Comparison of ENCODE assay signal across 8 mouse cellular contexts in genomic region chr2:136057861-136058331, GRCm38 (mm10). TPM values are rescaled to one million over a fixed set of nuclear protein-coding genes. Genes with fewer than 3 reads are reported as not detected.
DNase-seq lines count a peak whose midpoint lies in the region; ATAC-seq and TF ChIP-seq lines count a peak whose summit lies in the region.

No protein-coding gene starts in this region.

- WGBS in heart, embryonic 10.5 days: 6% methylated on average over 19 of the region's 19 CpGs
- WGBS in embryonic facial prominence, embryonic 13.5 days: 2% methylated on average over 19 of the region's 19 CpGs
- 7% methylated on average over 19 of the region's 19 CpGs for WGBS in intestine, embryonic 16.5 days
- WGBS in neural tube, embryonic 12.5 days: 4% methylated on average over 19 of the region's 19 CpGs

- peaks cover 48% of the 10 kb centered on the region for H3K27me3 ChIP-seq in heart, embryonic 10.5 days (ENCODE audit: insufficient read depth, poor library complexity, severe bottlenecking)
- H3K27me3 ChIP-seq in E14TG2a.4 (ENCODE audit: insufficient read depth, low read length): peaks cover 64% of the 10 kb centered on the region
- H3K27me3 ChIP-seq in embryonic facial prominence, embryonic 13.5 days: peaks cover 43% of the 10 kb centered on the region
- H3K27me3 ChIP-seq in intestine, embryonic 16.5 days (replicated peaks; ENCODE audit: control insufficient read depth, insufficient read depth, low read length): peaks cover 34% of the 10 kb centered on the region
- H3K27me3 ChIP-seq in neural tube, embryonic 12.5 days (replicated peaks): peaks cover 35% of the 10 kb centered on the region

- H3K9me3 ChIP-seq in heart, embryonic 10.5 days: no peaks in the 10 kb centered on the region
- no peaks in the 10 kb centered on the region for H3K9me3 ChIP-seq in E14TG2a.4 (ENCODE audit: low read length)
- no peaks in the 10 kb centered on the region for H3K9me3 ChIP-seq in embryonic facial prominence, embryonic 13.5 days
- no peaks in the 10 kb centered on the region for H3K9me3 ChIP-seq in intestine, embryonic 16.5 days (ENCODE audit: control insufficient read depth, low read length)
- H3K9me3 ChIP-seq in neural tube, embryonic 12.5 days: no peaks in the 10 kb centered on the region

- no peak overlapping the region for H3K27ac ChIP-seq in heart, embryonic 10.5 days
- no peak overlapping the region for H3K27ac ChIP-seq in embryonic facial prominence, embryonic 13.5 days
- no peak overlapping the region for H3K27ac ChIP-seq in intestine, embryonic 16.5 days (ENCODE audit: low read length)
- H3K27ac ChIP-seq in neural tube, embryonic 12.5 days: peak overlapping the region; percentile 72

- intact Hi-C loops in heart, postnatal 25 days (cut with DNase I): no loop called here

- no peak for TF ChIP-seq CTCF in E14TG2a.4 (conservative IDR thresholded peaks at IDR 0.05; ENCODE audit: low read length)

- peak overlapping the region; percentile 72 for H3K4me2 ChIP-seq in embryonic facial prominence, embryonic 13.5 days
- H3K4me2 ChIP-seq in intestine, embryonic 16.5 days (ENCODE audit: low read depth, low read length): 0 out of 2 replicates have a peak overlapping the region, but pooled peaks have one; percentile 23
- peak overlapping the region; percentile 64 for H3K4me2 ChIP-seq in neural tube, embryonic 12.5 days (replicated peaks)

- ATAC-seq in embryonic facial prominence, embryonic 13.5 days (ENCODE audit: insufficient number of reproducible peaks, insufficient read depth, low FRiP score, low TSS enrichment, low read depth): 0 out of 2 replicates have a peak, but pooled peaks have one; percentile 62
- peak; percentile 60; the same call in 1 of the 2 replicates for ATAC-seq in intestine, embryonic 16.5 days
- ATAC-seq in neural tube, embryonic 12.5 days (ENCODE audit: low FRiP score, low read depth): peak; percentile 69
- no peak for ATAC-seq in monocyte, adult 5-6 weeks (replicated peaks; ENCODE audit: insufficient number of reproducible peaks, low FRiP score, low TSS enrichment, poor library complexity, severe bottlenecking)

- no peaks in the 10 kb centered on the region for H3K36me3 ChIP-seq in heart, embryonic 10.5 days
- H3K36me3 ChIP-seq in E14TG2a.4 (ENCODE audit: insufficient read depth, low read length): no peaks in the 10 kb centered on the region
- H3K36me3 ChIP-seq in embryonic facial prominence, embryonic 13.5 days: no peaks in the 10 kb centered on the region
- H3K36me3 ChIP-seq in intestine, embryonic 16.5 days (ENCODE audit: control insufficient read depth, insufficient read depth, low read length): no peaks in the 10 kb centered on the region
- no peaks in the 10 kb centered on the region for H3K36me3 ChIP-seq in neural tube, embryonic 12.5 days

- peak overlapping the region; percentile 42 for H3K4me3 ChIP-seq in heart, embryonic 10.5 days
- H3K4me3 ChIP-seq in E14TG2a.4 (replicated peaks; ENCODE audit: low read length): peak overlapping the region; percentile 74
- peak overlapping the region; percentile 41 for H3K4me3 ChIP-seq in embryonic facial prominence, embryonic 13.5 days
- H3K4me3 ChIP-seq in intestine, embryonic 16.5 days (ENCODE audit: low read length): no peak overlapping the region
- H3K4me3 ChIP-seq in neural tube, embryonic 12.5 days: peak overlapping the region; percentile 47

- H3K4me1 ChIP-seq in heart, embryonic 10.5 days: peaks cover 15% of the 10 kb centered on the region
- peaks cover 22% of the 10 kb centered on the region for H3K4me1 ChIP-seq in E14TG2a.4 (replicated peaks; ENCODE audit: low read depth, low read length)
- H3K4me1 ChIP-seq in embryonic facial prominence, embryonic 13.5 days: peaks cover 24% of the 10 kb centered on the region
- H3K4me1 ChIP-seq in intestine, embryonic 16.5 days (ENCODE audit: control insufficient read depth, insufficient read depth, low read length): no peaks in the 10 kb centered on the region
- H3K4me1 ChIP-seq in neural tube, embryonic 12.5 days: peaks cover 7% of the 10 kb centered on the region

- H3K9ac ChIP-seq in embryonic facial prominence, embryonic 13.5 days: no peak overlapping the region
- H3K9ac ChIP-seq in intestine, embryonic 16.5 days (ENCODE audit: low read depth, low read length): no peak overlapping the region
- peak overlapping the region; percentile 81 for H3K9ac ChIP-seq in neural tube, embryonic 12.5 days

- no peak for DNase-seq in heart, embryonic 10.5 days (ENCODE audit: low spot score)
- DNase-seq in heart, postnatal 25 days (ENCODE audit: low spot score): no peak
- no peak for DNase-seq in gastrocnemius, postnatal 4 days (ENCODE audit: low spot score in 2 of 2)

RNA-seq across cellular contexts. Expression of gene Lamp5, which starts 5.9 kb away (rescaled TPM):
- polyA plus RNA-seq in heart, embryonic 10.5 days (2016; fragmentation: Nextera tagmentation; extraction: Ambion mirVana): 0.13 TPM in 1 of 2 replicates, not detected in the other
- total RNA-seq in heart, postnatal 25 days (2021): not detected
- polyA plus RNA-seq in embryonic facial prominence, embryonic 13.5 days (2015; fragmentation: Nextera tagmentation; extraction: Ambion mirVana): 0.47 and 1.8 TPM in 2 replicates
- not detected in 2 replicates for polyA plus RNA-seq in intestine, embryonic 16.5 days (2015; fragmentation: Nextera tagmentation; extraction: Ambion mirVana)
- polyA plus RNA-seq in neural tube, embryonic 12.5 days (2016; fragmentation: Nextera tagmentation; extraction: Ambion mirVana): 167 and 171 TPM in 2 replicates
- total RNA-seq in monocyte, adult 5-6 weeks (2017): not detected in 3 replicates
- not detected for total RNA-seq in gastrocnemius, postnatal 4 days (2021)

Comparison
In these comparisons a context has a peak if more than half of its experiments do, and no peak if none do; other contexts are left out.
1. RNA of gene Lamp5, which starts 5.9 kb away (polyA plus RNA-seq): 167 to 171 TPM in neural tube, embryonic 12.5 days; 0.47 to 1.8 TPM in embryonic facial prominence, embryonic 13.5 days, 0.13 TPM in heart, embryonic 10.5 days and not detected in intestine, embryonic 16.5 days; every median in the first group is over 10 times any median in the second.
2. Peak in every context shown above with its lines, with median percentiles within 50 percentile points of each other: H3K4me2 ChIP-seq.